Comparison of ENCODE assay signal across 10 mouse cellular contexts in the genomic region with DNA sequence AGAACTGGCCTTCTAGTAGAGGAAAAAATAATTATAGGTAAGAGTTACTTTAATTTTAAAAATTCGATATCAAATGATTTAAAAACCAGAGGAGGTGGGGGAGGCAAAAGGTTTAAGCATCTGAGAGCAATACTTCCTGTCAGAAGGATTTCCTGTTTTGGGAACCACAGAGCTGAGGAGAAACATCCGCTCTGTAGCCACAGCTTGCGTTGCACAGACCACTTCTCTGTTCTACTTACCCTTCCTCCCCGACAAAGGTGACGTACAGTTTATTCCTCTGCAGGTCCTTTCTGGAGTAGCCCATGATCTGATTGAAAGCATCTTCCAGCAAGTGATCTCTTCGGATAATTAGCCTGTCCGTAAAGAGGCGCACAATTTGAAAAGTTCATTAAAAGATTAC.
A peak's percentile ranks its signal among the peaks of the same experiment; 100 is the strongest.
DNase-seq lines count a peak whose midpoint lies in the region; ATAC-seq and TF ChIP-seq lines count a peak whose summit lies in the region.
"Had no signal": no experiment of that assay in that cellular context is flagged by ENCODE, and none has a peak within 500 bp of the region (broad histone marks: within the 10 kb centered on the region; RNA-seq: fewer than 3 reads in every experiment).

No protein-coding gene starts in this region.

- no peak overlapping the region for H3K9ac ChIP-seq in kidney, embryonic 16.5 days (replicated peaks; ENCODE audit: low read length)
- no peak overlapping the region for H3K9ac ChIP-seq in forebrain, embryonic 12.5 days

- no peaks in the 10 kb centered on the region for H3K4me1 ChIP-seq in kidney, embryonic 16.5 days (ENCODE audit: insufficient read depth, low read length)
- no peaks in the 10 kb centered on the region for H3K4me1 ChIP-seq in forebrain, embryonic 12.5 days
- H3K4me1 ChIP-seq: forebrain, embryonic 10.5 days had no signal

- intact Hi-C loops in left cerebral cortex, adult 2 months (cut with DNase I): no loop called here

- no peaks in the 10 kb centered on the region for H3K27me3 ChIP-seq in kidney, embryonic 16.5 days (ENCODE audit: insufficient read depth, low read length)
- H3K27me3 ChIP-seq in forebrain, embryonic 12.5 days: no peaks in the 10 kb centered on the region

- no peak for ATAC-seq in kidney, embryonic 16.5 days (ENCODE audit: low FRiP score, low TSS enrichment)
- ATAC-seq in forebrain, embryonic 12.5 days (ENCODE audit: low FRiP score): no peak

- no peak overlapping the region for H3K4me3 ChIP-seq in kidney, embryonic 16.5 days (ENCODE audit: low read length)
- no peak overlapping the region for H3K4me3 ChIP-seq in left cerebral cortex, adult 2 months
- no peak overlapping the region for H3K4me3 ChIP-seq in forebrain, embryonic 12.5 days (replicated peaks)
- H3K4me3 ChIP-seq: forebrain, embryonic 10.5 days had no signal

- WGBS in kidney, embryonic 16.5 days: 67% methylated on average over 8 of the region's 8 CpGs
- 83% methylated on average over 8 of the region's 8 CpGs for WGBS in forebrain, embryonic 12.5 days

- peak; percentile 42 for DNase-seq in kidney, postnatal 10 days
- peak; percentile 63 to 81 for DNase-seq in heart, adult 9 months (ENCODE audit: low spot score in 2 of 2)
- DNase-seq in lung, postnatal 36 days: peak; percentile 83
- DNase-seq in thymus, postnatal 10 days (ENCODE audit: low spot score in 2 of 2): peak; percentile 51 to 61
- no peak for DNase-seq in left cerebral cortex, adult 2 months (ENCODE audit: extremely low spot score in 1 of 2, low spot score in 2 of 2)
- no peak for DNase-seq in cerebellum, adult 9-11 months
- DNase-seq: right cerebral cortex, adult 18-20 months had no signal

- no peaks in the 10 kb centered on the region for H3K36me3 ChIP-seq in kidney, embryonic 16.5 days (ENCODE audit: insufficient read depth, low read length)
- H3K36me3 ChIP-seq in forebrain, embryonic 12.5 days (replicated peaks): no peaks in the 10 kb centered on the region
- H3K36me3 ChIP-seq: forebrain, embryonic 10.5 days had no signal

- H3K27ac ChIP-seq in kidney, embryonic 16.5 days (ENCODE audit: low read length): no peak overlapping the region
- H3K27ac ChIP-seq in left cerebral cortex, adult 2 months: no peak overlapping the region
- no peak overlapping the region for H3K27ac ChIP-seq in forebrain, embryonic 12.5 days
- H3K27ac ChIP-seq: forebrain, embryonic 10.5 days had no signal

- TF ChIP-seq CTCF in left cerebral cortex, adult 2 months (IDR thresholded peaks at IDR 0.05): no peak

- H3K9me3 ChIP-seq in kidney, embryonic 16.5 days (ENCODE audit: low read length): no peaks in the 10 kb centered on the region
- no peaks in the 10 kb centered on the region for H3K9me3 ChIP-seq in forebrain, embryonic 12.5 days
- H3K9me3 ChIP-seq: forebrain, embryonic 10.5 days had no signal

- H3K4me2 ChIP-seq in kidney, embryonic 16.5 days (replicated peaks; ENCODE audit: low read depth, low read length): no peak overlapping the region
- H3K4me2 ChIP-seq in forebrain, embryonic 12.5 days: no peak overlapping the region

Comparison
In these comparisons a context has a peak if more than half of its experiments do, and no peak if none do; other contexts are left out.
1. DNase-seq: peak in kidney, postnatal 10 days (single experiment), heart, adult 9 months (2 of 2), lung, postnatal 36 days (single experiment) and thymus, postnatal 10 days (2 of 2); none in left cerebral cortex, adult 2 months (0 of 2) and cerebellum, adult 9-11 months (single experiment).